ENCODE assay signal across 12 mouse cellular contexts in genomic region chr8:93918580-93918979, GRCm38 (mm10).
DNase-seq lines count a peak whose midpoint lies in the region; ATAC-seq lines count a peak whose summit lies in the region.
"Had no signal": no experiment of that assay in that cellular context is flagged by ENCODE, and none has a peak within 500 bp of the region (broad histone marks: within the 10 kb centered on the region; RNA-seq: fewer than 3 reads in every experiment).

No protein-coding gene starts in this region.

- H3K36me3 ChIP-seq in embryonic facial prominence, embryonic 10.5 days (replicated peaks), result no peaks in the 10 kb centered on the region
- H3K36me3 ChIP-seq in forebrain, embryonic 10.5 days (replicated peaks), result peaks cover 4% of the 10 kb centered on the region; the same call in 1 of the 2 replicates
- H3K36me3 ChIP-seq in hindbrain, embryonic 13.5 days, result peaks cover 3% of the 10 kb centered on the region; the same call in 1 of the 2 replicates
- no peaks in the 10 kb centered on the region for H3K36me3 ChIP-seq in midbrain, embryonic 16.5 days (ENCODE audit: control insufficient read depth, insufficient read depth, low read length)
- H3K36me3 ChIP-seq in liver, embryonic 12.5 days, result no peaks in the 10 kb centered on the region
- no peaks in the 10 kb centered on the region for H3K36me3 ChIP-seq in limb, embryonic 10.5 days
- H3K36me3 ChIP-seq: heart, embryonic 12.5 days had no signal

- no peak overlapping the region for H3K9ac ChIP-seq in hindbrain, embryonic 13.5 days
- no peak overlapping the region for H3K9ac ChIP-seq in midbrain, embryonic 16.5 days (ENCODE audit: low read depth, low read length)
- H3K9ac ChIP-seq in liver, embryonic 12.5 days, result no peak overlapping the region
- H3K9ac ChIP-seq: heart, embryonic 12.5 days; lung, embryonic 14.5 days had no signal

- H3K4me1 ChIP-seq in embryonic facial prominence, embryonic 10.5 days, result peaks cover 42% of the 10 kb centered on the region
- H3K4me1 ChIP-seq in forebrain, embryonic 10.5 days, result peaks cover 89% of the 10 kb centered on the region
- peaks cover 75% of the 10 kb centered on the region for H3K4me1 ChIP-seq in hindbrain, embryonic 13.5 days (replicated peaks)
- H3K4me1 ChIP-seq in midbrain, embryonic 16.5 days (ENCODE audit: control insufficient read depth, insufficient read depth, low read length), result peaks cover 50% of the 10 kb centered on the region
- peaks cover 4% of the 10 kb centered on the region; the same call in 1 of the 2 replicates for H3K4me1 ChIP-seq in liver, embryonic 12.5 days
- H3K4me1 ChIP-seq in limb, embryonic 10.5 days, result peaks cover 17% of the 10 kb centered on the region

- 86% methylated on average over 2 of the region's 2 CpGs for WGBS in embryonic facial prominence, embryonic 10.5 days
- 72% methylated on average over 2 of the region's 2 CpGs for WGBS in forebrain, embryonic 10.5 days
- 61% methylated on average over 2 of the region's 2 CpGs for WGBS in hindbrain, embryonic 13.5 days
- 72% methylated on average over 2 of the region's 2 CpGs for WGBS in midbrain, embryonic 16.5 days
- WGBS in liver, embryonic 12.5 days (ENCODE audit: insufficient replicate concordance), result 49% methylated on average over 2 of the region's 2 CpGs
- WGBS in limb, embryonic 10.5 days, result 81% methylated on average over 2 of the region's 2 CpGs

- H3K9me3 ChIP-seq in embryonic facial prominence, embryonic 10.5 days, result no peaks in the 10 kb centered on the region
- H3K9me3 ChIP-seq in forebrain, embryonic 10.5 days, result no peaks in the 10 kb centered on the region
- H3K9me3 ChIP-seq in hindbrain, embryonic 13.5 days, result no peaks in the 10 kb centered on the region
- H3K9me3 ChIP-seq in midbrain, embryonic 16.5 days (replicated peaks; ENCODE audit: control insufficient read depth, low read length, poor library complexity, severe bottlenecking), result no peaks in the 10 kb centered on the region
- H3K9me3 ChIP-seq in liver, embryonic 12.5 days (replicated peaks), result no peaks in the 10 kb centered on the region
- no peaks in the 10 kb centered on the region for H3K9me3 ChIP-seq in limb, embryonic 10.5 days (replicated peaks)
- H3K9me3 ChIP-seq: heart, embryonic 12.5 days; megakaryocyte, embryonic 14.5 days had no signal

- H3K27me3 ChIP-seq in embryonic facial prominence, embryonic 10.5 days (replicated peaks; ENCODE audit: low read depth, poor library complexity, severe bottlenecking), result peaks cover 48% of the 10 kb centered on the region
- H3K27me3 ChIP-seq in forebrain, embryonic 10.5 days (ENCODE audit: poor library complexity, severe bottlenecking), result peaks cover 33% of the 10 kb centered on the region
- no peaks in the 10 kb centered on the region for H3K27me3 ChIP-seq in hindbrain, embryonic 13.5 days
- H3K27me3 ChIP-seq in midbrain, embryonic 16.5 days (ENCODE audit: control insufficient read depth, insufficient read depth, low read depth, low read length), result no peaks in the 10 kb centered on the region
- H3K27me3 ChIP-seq in liver, embryonic 12.5 days (replicated peaks), result no peaks in the 10 kb centered on the region; the same call in 1 of the 2 replicates
- H3K27me3 ChIP-seq in limb, embryonic 10.5 days (ENCODE audit: low read depth, poor library complexity, severe bottlenecking), result peaks cover 11% of the 10 kb centered on the region
- H3K27me3 ChIP-seq: heart, embryonic 12.5 days had no signal

- H3K27ac ChIP-seq in embryonic facial prominence, embryonic 10.5 days (replicated peaks), result peak overlapping the region; percentile 76
- peak overlapping the region; percentile 93 for H3K27ac ChIP-seq in forebrain, embryonic 10.5 days
- peak overlapping the region; percentile 91 for H3K27ac ChIP-seq in hindbrain, embryonic 13.5 days
- H3K27ac ChIP-seq in midbrain, embryonic 16.5 days (ENCODE audit: low read length), result peak overlapping the region; percentile 89
- no peak overlapping the region for H3K27ac ChIP-seq in liver, embryonic 12.5 days
- no peak overlapping the region for H3K27ac ChIP-seq in limb, embryonic 10.5 days

- H3K4me3 ChIP-seq in embryonic facial prominence, embryonic 10.5 days, result no peak overlapping the region
- no peak overlapping the region for H3K4me3 ChIP-seq in forebrain, embryonic 10.5 days
- no peak overlapping the region for H3K4me3 ChIP-seq in hindbrain, embryonic 13.5 days
- no peak overlapping the region for H3K4me3 ChIP-seq in midbrain, embryonic 16.5 days (ENCODE audit: low read depth, low read length)
- H3K4me3 ChIP-seq in liver, embryonic 12.5 days, result no peak overlapping the region
- no peak overlapping the region for H3K4me3 ChIP-seq in limb, embryonic 10.5 days
- H3K4me3 ChIP-seq: heart, embryonic 12.5 days; megakaryocyte, embryonic 14.5 days had no signal

- no peak for ATAC-seq in hindbrain, embryonic 13.5 days (ENCODE audit: low FRiP score)
- no peak for ATAC-seq in midbrain, embryonic 16.5 days
- no peak for ATAC-seq in liver, embryonic 12.5 days

- 0 out of 2 replicates have a peak overlapping the region, but pooled peaks have one; percentile 29 for H3K4me2 ChIP-seq in hindbrain, embryonic 13.5 days
- no peak overlapping the region for H3K4me2 ChIP-seq in midbrain, embryonic 16.5 days (ENCODE audit: low read length)
- H3K4me2 ChIP-seq in liver, embryonic 12.5 days, result no peak overlapping the region
- H3K4me2 ChIP-seq: heart, embryonic 12.5 days; lung, embryonic 14.5 days had no signal

- DNase-seq in embryonic facial prominence, embryonic 10.5 days (ENCODE audit: low spot score), result no peak
- no peak for DNase-seq in forebrain, embryonic 10.5 days (ENCODE audit: extremely low spot score, low spot score)
- DNase-seq in urinary bladder, adult 2 months (ENCODE audit: low spot score), result no peak
- DNase-seq in limb, embryonic 10.5 days (ENCODE audit: low spot score), result no peak
- DNase-seq: gastrocnemius, postnatal 25 days; thymus, postnatal 25 days had no signal

Comparison
In these comparisons a context has a peak if more than half of its experiments do, and no peak if none do; other contexts are left out.
1. H3K27ac ChIP-seq: peak in embryonic facial prominence, embryonic 10.5 days (single experiment), forebrain, embryonic 10.5 days (single experiment), hindbrain, embryonic 13.5 days (single experiment) and midbrain, embryonic 16.5 days (single experiment); none in liver, embryonic 12.5 days (single experiment) and limb, embryonic 10.5 days (single experiment).